Mouse (Mus musculus): Measurements from ENCODE around the gene Opcml. TPM values are rescaled to one million over a fixed set of nuclear protein-coding genes. Genes with fewer than 3 reads are reported as not detected.

The Opcml gene
- polyA plus RNA-seq, 1 experiment from 2014 or later, result 1.8 TPM

DNA sequence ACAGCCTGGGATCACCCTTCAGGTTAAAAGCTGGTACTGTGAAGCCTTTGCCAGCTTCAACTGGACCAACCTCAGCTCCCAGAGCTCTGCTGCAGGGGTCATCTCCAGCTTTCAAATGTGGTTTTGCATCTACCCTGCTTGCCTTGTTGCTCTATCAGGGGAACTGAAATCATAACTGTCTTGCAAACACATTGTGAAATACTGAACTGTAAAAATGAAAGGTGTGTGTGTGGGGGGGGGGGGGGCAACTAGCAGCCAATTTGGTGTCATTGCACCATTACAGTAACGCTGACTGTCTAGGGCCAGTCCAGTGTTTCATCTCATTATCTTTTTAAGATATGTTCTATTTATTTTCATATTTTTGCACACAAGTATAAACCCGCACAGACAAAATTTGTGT, 305.6 kb downstream of the Opcml start:
- H3K4me3 ChIP-seq, result no peak overlapping the region
- no peak overlapping the region for H3K27ac ChIP-seq (replicated peaks)
- H3K4me1 ChIP-seq, result no peaks in the 10 kb centered on the region
- 90% methylated on average over 2 of the region's 2 CpGs for WGBS
- no peaks in the 10 kb centered on the region for H3K9me3 ChIP-seq
- H3K9ac ChIP-seq, result no peak overlapping the region
- no peaks in the 10 kb centered on the region for H3K27me3 ChIP-seq (replicated peaks)
- no peak for ATAC-seq (ENCODE audit: extremely low read depth, insufficient number of reproducible peaks, low FRiP score, low TSS enrichment)
- no peaks in the 10 kb centered on the region for H3K36me3 ChIP-seq
- H3K4me2 ChIP-seq, result no peak overlapping the region

DNA sequence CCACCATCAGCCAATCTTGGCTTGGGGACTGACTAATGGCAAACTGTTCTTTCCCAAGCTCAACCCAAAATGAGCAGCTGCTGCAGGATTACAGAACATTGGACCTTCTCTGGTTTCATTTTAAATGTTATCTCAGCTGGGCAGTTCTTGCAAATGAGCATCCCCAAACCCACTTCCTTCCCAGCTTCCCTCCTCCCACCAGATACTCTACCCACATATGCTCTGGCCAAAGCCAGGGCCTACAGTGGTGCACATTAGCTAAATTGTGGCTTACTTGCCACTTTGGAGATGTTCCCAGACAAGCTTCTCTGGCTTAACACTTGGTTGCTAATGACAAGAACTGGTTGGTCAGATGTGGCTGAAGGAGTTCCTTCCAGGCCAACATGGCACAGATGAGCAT, 311.4 kb downstream of the Opcml start:
- Histone ChIP-seq H3K4me1 (no peaks in the 10 kb centered on the region), H3K27me3 (replicated peaks) (no peaks in the 10 kb centered on the region), H3K4me3 (no peak overlapping the region), H3K9ac (no peak overlapping the region), H3K9me3 (no peaks in the 10 kb centered on the region), H3K4me2 (no peak overlapping the region), H3K36me3 (no peaks in the 10 kb centered on the region), H3K27ac (replicated peaks) (no peak overlapping the region)
- no peak for ATAC-seq (ENCODE audit: extremely low read depth, insufficient number of reproducible peaks, low FRiP score, low TSS enrichment)

DNA sequence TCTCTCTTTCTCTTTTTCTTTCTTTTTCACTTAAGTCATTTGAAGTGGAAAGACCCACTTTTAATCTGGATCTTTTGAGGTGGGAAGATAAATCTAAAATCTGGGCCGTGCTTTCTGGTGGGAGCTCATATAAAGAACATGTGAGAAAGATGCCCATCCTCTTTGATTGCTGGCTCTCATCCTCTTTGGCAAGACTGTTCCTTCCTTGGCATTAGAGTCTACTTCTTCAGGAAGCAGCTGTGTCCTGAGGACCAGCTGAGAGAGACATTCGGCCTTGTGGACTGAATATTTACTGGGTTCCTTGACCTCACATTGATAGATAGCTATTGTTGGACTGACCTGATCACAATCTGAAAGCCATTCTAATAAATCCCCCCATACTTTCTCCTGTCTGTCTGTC, 331.3 kb downstream of the Opcml start:
- H3K9me3 ChIP-seq, result no peaks in the 10 kb centered on the region
- H3K4me2 ChIP-seq, result no peak overlapping the region
- WGBS, result 71% methylated on average over 2 of the region's 2 CpGs
- no peaks in the 10 kb centered on the region for H3K4me1 ChIP-seq
- no peak overlapping the region for H3K27ac ChIP-seq (replicated peaks)
- H3K36me3 ChIP-seq, result no peaks in the 10 kb centered on the region
- H3K4me3 ChIP-seq, result no peak overlapping the region
- H3K27me3 ChIP-seq (replicated peaks), result no peaks in the 10 kb centered on the region
- ATAC-seq (ENCODE audit: extremely low read depth, insufficient number of reproducible peaks, low FRiP score, low TSS enrichment), result no peak
- H3K9ac ChIP-seq, result no peak overlapping the region

DNA sequence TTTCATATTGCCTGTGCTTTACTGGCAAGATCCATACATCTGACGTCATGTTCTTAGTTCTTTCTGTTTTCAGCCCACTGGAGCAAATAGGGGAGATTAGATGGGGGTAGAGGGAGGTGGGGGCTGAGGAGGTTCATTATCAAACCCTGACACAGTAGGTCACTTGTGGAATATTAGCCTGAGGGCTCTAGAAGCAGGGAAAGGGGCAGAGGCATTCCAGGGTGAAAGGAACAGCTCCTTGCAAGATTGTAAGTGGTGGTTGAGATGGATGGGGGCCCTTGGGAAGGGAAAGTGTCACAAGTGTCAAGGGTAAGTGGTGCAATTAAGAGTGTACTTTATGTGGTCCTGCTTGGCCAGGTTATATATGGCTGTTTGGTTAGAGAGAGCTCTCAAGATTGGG, 338.2 kb downstream of the Opcml start:
- Histone ChIP-seq H3K27me3 (replicated peaks) (no peaks in the 10 kb centered on the region), H3K9ac (no peak overlapping the region)
- ATAC-seq (ENCODE audit: extremely low read depth, insufficient number of reproducible peaks, low FRiP score, low TSS enrichment), result no peak

DNA sequence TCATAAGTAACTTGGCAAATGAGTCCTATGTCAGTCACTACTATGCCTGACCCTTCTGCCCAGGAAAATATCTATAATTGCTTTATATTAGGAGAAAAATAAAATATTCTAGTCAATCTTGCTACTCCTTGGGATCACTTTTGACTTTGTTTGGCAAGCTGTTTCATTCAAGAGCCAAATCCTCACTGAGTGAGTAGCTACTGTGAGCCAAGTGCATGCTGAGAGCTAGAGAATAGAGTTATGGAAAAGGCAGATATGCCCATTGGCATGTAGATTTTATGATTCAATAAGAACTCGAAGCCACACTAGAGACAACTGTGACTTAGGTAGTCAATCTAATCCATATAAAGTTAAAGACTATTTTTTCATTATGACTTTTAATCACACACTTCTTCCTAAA, 340.9 kb downstream of the Opcml start:
- Histone ChIP-seq H3K36me3 (no peaks in the 10 kb centered on the region), H3K9ac (no peak overlapping the region), H3K4me2 (no peak overlapping the region), H3K9me3 (no peaks in the 10 kb centered on the region), H3K4me3 (no peak overlapping the region), H3K27ac (replicated peaks) (no peak overlapping the region), H3K27me3 (replicated peaks) (no peaks in the 10 kb centered on the region), H3K4me1 (no peaks in the 10 kb centered on the region)
- no peak for ATAC-seq (ENCODE audit: extremely low read depth, insufficient number of reproducible peaks, low FRiP score, low TSS enrichment)
- 63% methylated on average over 1 of the region's 1 CpGs for WGBS

More for the DNA sequence above, 338.2 kb downstream of the Opcml start:
- H3K4me3 ChIP-seq, result no peak overlapping the region
- H3K4me2 ChIP-seq, result no peak overlapping the region
- no peaks in the 10 kb centered on the region for H3K4me1 ChIP-seq
- no peak overlapping the region for H3K27ac ChIP-seq (replicated peaks)
- H3K9me3 ChIP-seq, result no peaks in the 10 kb centered on the region
- 36% methylated on average over 1 of the region's 1 CpGs for WGBS
- H3K36me3 ChIP-seq, result no peaks in the 10 kb centered on the region

DNA sequence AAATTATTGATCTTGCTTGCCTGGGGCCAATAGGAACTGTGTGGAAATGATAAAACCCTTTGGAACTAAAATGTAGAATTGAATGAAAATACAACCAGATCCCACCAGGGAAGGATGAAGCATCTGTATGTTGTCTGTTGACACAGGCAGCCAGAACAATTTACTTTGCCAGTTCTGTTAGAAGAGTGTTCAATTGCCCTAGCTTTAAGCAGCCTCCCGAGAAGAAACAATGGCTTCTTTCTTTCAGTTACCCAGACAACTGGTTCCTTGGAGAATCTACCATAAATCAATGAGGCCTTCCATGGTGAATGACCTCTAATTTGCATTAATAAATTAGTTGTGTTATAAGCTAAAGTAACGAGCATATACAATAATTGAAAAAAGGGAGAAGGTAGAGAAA, 346.0 kb downstream of the Opcml start:
- ATAC-seq (ENCODE audit: extremely low read depth, insufficient number of reproducible peaks, low FRiP score, low TSS enrichment), result no peak
- no peaks in the 10 kb centered on the region for H3K36me3 ChIP-seq
- H3K27me3 ChIP-seq (replicated peaks), result no peaks in the 10 kb centered on the region
- WGBS, result 63% methylated on average over 2 of the region's 2 CpGs
- no peak overlapping the region for H3K4me3 ChIP-seq
- H3K9me3 ChIP-seq, result no peaks in the 10 kb centered on the region
- no peak overlapping the region for H3K4me2 ChIP-seq
- H3K27ac ChIP-seq (replicated peaks), result no peak overlapping the region
- H3K9ac ChIP-seq, result no peak overlapping the region
- no peaks in the 10 kb centered on the region for H3K4me1 ChIP-seq

DNA sequence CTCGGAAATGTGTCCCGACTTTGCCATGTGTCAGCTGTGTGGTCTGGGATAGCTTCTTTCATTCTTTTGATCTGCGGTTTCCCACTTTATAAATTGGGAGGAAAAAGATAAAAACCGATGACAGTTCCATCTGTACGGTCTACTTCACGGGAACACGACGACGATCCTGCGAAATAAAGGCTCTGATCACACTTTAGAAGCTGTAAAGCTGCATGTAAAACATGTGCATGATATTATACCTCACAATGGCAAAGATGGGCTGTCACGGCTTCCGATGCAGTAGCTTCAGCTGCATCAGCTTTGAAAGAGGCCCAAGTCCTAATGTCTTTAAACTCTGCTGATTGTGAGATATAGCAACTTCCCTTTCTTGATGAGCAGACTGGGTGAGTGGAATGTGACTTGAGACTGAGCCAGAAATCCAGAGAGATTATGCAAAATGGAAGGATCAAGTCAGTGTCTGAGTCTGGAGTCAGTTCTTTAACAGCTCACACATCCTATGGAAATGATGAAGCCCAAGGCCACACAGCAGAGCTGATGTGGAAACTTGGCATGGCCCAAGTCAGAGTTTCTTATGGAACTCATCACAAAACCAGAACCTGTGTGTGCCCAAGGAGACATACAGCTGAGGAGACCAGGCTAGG, 349.5 kb downstream of the Opcml start:
- no peak for ATAC-seq (ENCODE audit: extremely low read depth, insufficient number of reproducible peaks, low FRiP score, low TSS enrichment)
- Histone ChIP-seq H3K27me3 (replicated peaks) (no peaks in the 10 kb centered on the region), H3K36me3 (no peaks in the 10 kb centered on the region), H3K4me3 (no peak overlapping the region), H3K9me3 (no peaks in the 10 kb centered on the region), H3K27ac (replicated peaks) (no peak overlapping the region), H3K9ac (no peak overlapping the region), H3K4me2 (no peak overlapping the region), H3K4me1 (no peaks in the 10 kb centered on the region)
- WGBS, result 73% methylated on average over 12 of the region's 12 CpGs

DNA sequence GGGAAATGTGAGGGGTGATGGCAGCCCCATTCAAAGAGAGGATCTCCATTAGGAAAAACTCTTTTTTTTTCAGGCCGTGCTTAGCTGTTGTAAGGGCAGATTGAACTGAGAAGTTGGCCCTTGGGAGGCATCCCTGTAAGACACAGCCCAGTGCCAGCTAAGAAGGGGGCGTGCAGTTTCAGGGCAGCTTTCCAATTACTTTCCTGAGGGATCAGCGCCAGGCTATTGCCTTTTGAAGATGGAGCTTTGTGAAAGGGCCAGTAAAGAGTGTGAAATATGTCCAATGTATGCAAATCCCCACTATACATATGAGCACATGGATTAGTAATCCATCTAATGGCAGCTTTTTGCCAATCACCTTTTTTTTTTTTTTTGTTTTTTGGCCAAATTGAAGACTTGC, 358.9 kb downstream of the Opcml start:
- no peaks in the 10 kb centered on the region for H3K36me3 ChIP-seq
- no peak overlapping the region for H3K4me2 ChIP-seq
- no peak overlapping the region for H3K27ac ChIP-seq (replicated peaks)
- no peak overlapping the region for H3K4me3 ChIP-seq
- no peak for ATAC-seq (ENCODE audit: extremely low read depth, insufficient number of reproducible peaks, low FRiP score, low TSS enrichment)
- 70% methylated on average over 3 of the region's 3 CpGs for WGBS
- H3K9ac ChIP-seq, result no peak overlapping the region
- no peaks in the 10 kb centered on the region for H3K27me3 ChIP-seq (replicated peaks)
- H3K4me1 ChIP-seq, result no peaks in the 10 kb centered on the region
- H3K9me3 ChIP-seq, result no peaks in the 10 kb centered on the region

DNA sequence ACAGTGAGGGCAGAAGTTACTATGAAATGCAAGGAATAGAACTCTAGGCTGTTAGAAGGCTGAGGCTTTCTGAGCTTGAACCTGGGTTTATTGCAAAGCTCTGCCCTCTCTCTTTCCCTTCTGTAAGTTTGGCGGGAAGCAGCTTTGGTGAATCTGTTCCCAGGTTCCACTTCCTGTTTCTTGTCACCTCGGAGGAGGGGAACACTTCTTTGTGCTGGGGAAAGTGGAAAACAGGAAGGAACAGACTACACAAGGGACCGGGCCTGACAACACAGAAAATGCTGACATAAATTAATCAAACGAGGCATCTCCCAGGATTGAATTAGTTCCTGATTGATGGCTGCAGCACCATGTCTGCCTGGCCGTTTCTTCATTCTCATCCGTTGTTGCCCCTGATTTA, 363.2 kb downstream of the Opcml start:
- no peak overlapping the region for H3K9ac ChIP-seq
- no peak for ATAC-seq (ENCODE audit: extremely low read depth, insufficient number of reproducible peaks, low FRiP score, low TSS enrichment)

DNA sequence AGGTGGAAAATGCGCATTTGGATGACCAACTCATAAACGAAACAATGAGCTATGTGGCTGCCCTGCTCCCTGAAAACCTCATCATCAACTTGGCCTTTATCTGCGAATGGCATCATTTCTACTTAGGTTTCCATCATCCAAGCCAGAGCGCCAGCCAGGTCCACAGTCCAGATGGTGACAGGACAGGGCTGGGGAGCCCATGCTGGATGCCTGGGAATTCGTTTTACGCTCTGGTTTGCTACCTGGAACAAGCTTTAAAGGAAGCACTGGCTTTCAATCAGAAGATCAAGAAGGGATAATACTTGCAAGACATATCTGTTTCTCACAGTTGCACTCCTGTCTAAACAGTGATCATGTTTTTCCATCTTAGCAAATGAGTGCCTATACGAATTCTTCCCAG, 366.5 kb downstream of the Opcml start:
- no peak overlapping the region for H3K9ac ChIP-seq
- WGBS, result 78% methylated on average over 7 of the region's 7 CpGs
- no peak overlapping the region for H3K27ac ChIP-seq (replicated peaks)
- no peak overlapping the region for H3K4me3 ChIP-seq
- no peaks in the 10 kb centered on the region for H3K9me3 ChIP-seq
- H3K36me3 ChIP-seq, result no peaks in the 10 kb centered on the region
- ATAC-seq (ENCODE audit: extremely low read depth, insufficient number of reproducible peaks, low FRiP score, low TSS enrichment), result no peak
- H3K4me1 ChIP-seq, result no peaks in the 10 kb centered on the region
- H3K27me3 ChIP-seq (replicated peaks), result no peaks in the 10 kb centered on the region
- H3K4me2 ChIP-seq, result no peak overlapping the region

More for the DNA sequence above, 363.2 kb downstream of the Opcml start:
- no peaks in the 10 kb centered on the region for H3K4me1 ChIP-seq
- H3K27me3 ChIP-seq (replicated peaks), result no peaks in the 10 kb centered on the region
- no peak overlapping the region for H3K27ac ChIP-seq (replicated peaks)
- H3K4me2 ChIP-seq, result no peak overlapping the region
- no peak overlapping the region for H3K4me3 ChIP-seq
- WGBS, result 47% methylated on average over 6 of the region's 6 CpGs
- H3K9me3 ChIP-seq, result no peaks in the 10 kb centered on the region
- H3K36me3 ChIP-seq, result no peaks in the 10 kb centered on the region

DNA sequence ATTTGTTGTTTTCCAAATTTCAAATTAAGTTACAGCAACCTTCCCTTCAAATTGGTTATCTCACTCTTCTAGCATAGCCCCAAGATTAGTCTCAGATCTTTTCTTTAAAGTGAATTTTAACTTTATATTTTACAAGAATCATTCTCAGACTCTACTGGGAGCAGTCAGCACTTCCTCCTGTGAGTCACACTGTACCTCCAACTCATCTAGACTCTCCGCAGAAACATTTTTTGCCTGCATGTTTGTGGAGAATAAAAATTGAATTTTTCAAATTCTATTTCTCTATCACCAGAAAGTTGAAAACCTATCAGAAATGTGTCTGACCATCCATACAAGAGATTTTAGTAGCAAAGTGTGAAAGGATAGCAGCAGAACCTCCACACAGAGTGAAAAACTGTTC, 370.4 kb downstream of the Opcml start:
- H3K36me3 ChIP-seq, result no peaks in the 10 kb centered on the region
- H3K27ac ChIP-seq (replicated peaks), result no peak overlapping the region
- H3K9ac ChIP-seq, result no peak overlapping the region
- ATAC-seq (ENCODE audit: extremely low read depth, insufficient number of reproducible peaks, low FRiP score, low TSS enrichment), result no peak
- no peak overlapping the region for H3K4me2 ChIP-seq
- no peaks in the 10 kb centered on the region for H3K4me1 ChIP-seq
- 76% methylated on average over 1 of the region's 1 CpGs for WGBS
- no peaks in the 10 kb centered on the region for H3K9me3 ChIP-seq
- H3K4me3 ChIP-seq, result no peak overlapping the region
- H3K27me3 ChIP-seq (replicated peaks), result no peaks in the 10 kb centered on the region

DNA sequence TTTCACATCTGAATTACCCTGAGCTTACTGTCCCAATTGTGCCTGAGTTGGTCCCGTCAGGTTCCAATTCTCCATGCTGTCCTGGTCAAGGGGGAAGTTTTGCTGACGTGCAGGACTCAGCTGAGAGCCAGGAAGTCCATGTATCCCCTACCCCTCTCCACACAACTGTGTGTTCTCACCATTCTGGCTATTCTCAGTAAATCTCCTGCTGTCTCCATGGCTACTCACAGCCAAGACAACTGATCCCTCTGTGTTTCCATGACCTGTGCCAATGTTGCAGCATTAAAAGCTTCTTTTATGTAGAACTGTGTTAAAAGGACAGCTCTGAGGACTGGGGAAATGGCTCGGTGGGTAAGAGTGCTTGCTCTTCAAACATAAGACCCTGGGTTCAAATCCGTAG, 373.4 kb downstream of the Opcml start:
- no peak overlapping the region for H3K9ac ChIP-seq
- H3K27me3 ChIP-seq (replicated peaks), result no peaks in the 10 kb centered on the region
- no peaks in the 10 kb centered on the region for H3K36me3 ChIP-seq
- no peak overlapping the region for H3K27ac ChIP-seq (replicated peaks)
- no peak overlapping the region for H3K4me2 ChIP-seq
- H3K4me1 ChIP-seq, result no peaks in the 10 kb centered on the region
- H3K9me3 ChIP-seq, result no peaks in the 10 kb centered on the region
- 55% methylated on average over 4 of the region's 4 CpGs for whole genome bisulfite sequencing
- no peak for ATAC-seq (ENCODE audit: extremely low read depth, insufficient number of reproducible peaks, low FRiP score, low TSS enrichment)
- no peak overlapping the region for H3K4me3 ChIP-seq

Measured in heart, embryonic 13.5 days (tissue).